Mouse (Mus musculus): ENCODE results near the gene Abtb2.

DNA sequence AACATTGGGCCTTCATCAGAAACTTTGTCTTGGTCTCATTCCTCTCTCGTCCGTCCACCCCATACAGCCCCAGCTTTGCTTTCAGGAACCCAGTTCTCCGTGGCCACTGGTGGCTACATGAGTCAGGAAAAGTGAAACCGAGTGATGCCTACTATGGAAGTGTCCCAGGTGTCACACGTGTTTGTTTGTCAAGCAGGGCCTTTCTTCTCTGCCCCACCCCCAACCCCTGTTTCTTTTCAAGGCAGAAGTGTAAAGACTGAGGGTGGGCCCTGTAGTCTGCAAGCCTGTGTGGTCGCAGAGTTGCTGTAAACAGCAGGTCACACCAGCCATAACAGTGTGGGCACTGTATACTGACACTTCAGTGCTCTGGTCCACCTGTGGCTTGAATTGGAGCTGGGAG, 98.2 kb downstream of the Abtb2 start:
- TF ChIP-seq POLR2A (IDR thresholded peaks at IDR 0.05; ENCODE audit: borderline replicate concordance, control insufficient read depth, low read depth, low read length) (no peak), CTCF (IDR thresholded peaks at IDR 0.05; ENCODE audit: control insufficient read depth, insufficient read depth, low read length) (no peak)

All from bone marrow, adult 2 months (tissue).